Mouse (Mus musculus): ENCODE measurements at regions not wholly inside any gene's neighbourhood (a gene's known extent, or its start where the extent isn't known, plus 50 kb on each side); places are given as distances from the start of the nearest gene placed in this dataset.

DNA sequence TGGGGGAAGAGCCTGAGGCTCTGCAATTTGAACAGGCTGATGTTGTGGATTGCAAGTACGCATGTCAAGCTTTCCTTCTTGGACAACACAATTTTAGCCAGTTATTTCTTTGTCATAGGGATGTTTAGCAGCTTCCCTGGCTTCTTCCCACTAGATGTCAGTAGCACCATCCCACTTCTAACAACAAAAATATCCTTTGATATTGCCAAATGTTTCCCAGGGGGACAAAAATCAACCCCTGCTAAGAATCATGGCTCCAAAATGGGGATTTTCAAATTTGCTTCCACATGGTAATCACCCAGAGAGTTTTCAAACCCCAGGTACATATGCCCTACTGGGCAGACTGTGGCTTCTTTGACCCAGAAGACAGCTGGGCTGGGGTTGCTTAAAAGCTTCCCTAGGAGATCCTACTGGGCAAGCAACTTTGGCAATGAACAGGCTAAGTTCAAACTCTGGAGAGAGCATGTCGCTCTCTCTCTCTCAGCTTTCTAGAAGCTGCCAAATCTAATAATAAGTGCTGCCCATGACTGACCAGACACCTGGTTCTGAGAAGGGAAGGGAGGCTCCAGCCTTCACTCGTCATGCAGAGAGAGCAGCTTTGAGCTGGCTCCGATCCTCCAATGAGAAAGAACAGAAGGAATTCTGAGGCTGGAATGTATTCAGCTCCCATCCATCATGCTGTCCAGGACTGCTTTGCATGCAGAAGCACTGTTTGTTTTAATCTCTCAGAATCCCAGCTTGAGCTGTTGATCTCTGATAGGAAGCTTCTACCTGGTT, 157.2 kb upstream of the Ghitm start:
- DNase-seq, result peak; percentile 12 to 35

DNA sequence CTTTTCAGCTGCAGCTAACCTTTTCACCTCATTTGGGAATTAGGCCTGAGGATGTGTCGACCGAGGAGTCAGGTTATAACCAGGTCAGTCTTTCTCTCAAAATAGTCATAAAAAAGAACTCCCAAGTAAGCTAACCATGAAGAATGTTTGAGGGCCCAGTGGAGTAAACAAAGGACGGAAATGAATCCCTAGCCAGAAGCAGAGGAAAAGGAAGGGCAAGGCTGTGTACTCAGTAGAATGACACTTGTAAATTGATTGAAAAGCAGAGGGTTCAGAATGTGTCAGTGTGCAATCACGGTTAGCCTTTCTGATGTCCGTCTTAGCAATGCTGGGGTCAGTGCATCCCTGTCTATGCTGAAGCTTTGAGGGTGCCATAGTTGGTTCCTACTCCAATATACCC, 149.3 kb upstream of the Ghitm start:
- DNase-seq, result no peak

GRCm38 (mm10) chr14:37279356-37279755, 144.3 kb upstream of the Ghitm start:
- no peak for DNase-seq

- DNase-seq, result peak; percentile 13 to 35
Observed at GRCm38 (mm10) chr14:37276728-37277695, 141.9 kb upstream of the Ghitm start.

- no peak for DNase-seq
Observed at GRCm38 (mm10) chr14:37272063-37272462, 137.0 kb upstream of the Ghitm start.

GRCm38 (mm10) chr14:37271015-37271933, 136.2 kb upstream of the Ghitm start:
- no peak for DNase-seq

DNA sequence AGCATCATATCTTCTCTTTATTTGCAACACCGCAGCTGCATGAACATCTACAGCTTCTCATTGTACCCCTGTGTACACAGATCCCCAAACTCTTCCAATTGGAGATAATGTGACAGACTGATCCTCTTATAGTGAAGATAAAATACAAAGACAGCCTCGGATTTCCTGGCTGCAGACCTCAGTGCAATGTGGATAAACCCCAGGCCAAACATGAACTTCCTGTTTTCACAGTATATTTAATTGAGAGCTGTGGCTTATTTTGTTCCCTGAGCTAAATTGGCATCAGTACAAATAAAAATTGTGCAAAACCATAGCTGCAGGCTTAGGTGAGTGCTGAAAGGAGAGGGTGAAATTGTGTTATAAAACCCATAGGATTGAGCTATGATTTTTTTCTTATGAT, 134.8 kb upstream of the Ghitm start:
- no peak for DNase-seq

DNA sequence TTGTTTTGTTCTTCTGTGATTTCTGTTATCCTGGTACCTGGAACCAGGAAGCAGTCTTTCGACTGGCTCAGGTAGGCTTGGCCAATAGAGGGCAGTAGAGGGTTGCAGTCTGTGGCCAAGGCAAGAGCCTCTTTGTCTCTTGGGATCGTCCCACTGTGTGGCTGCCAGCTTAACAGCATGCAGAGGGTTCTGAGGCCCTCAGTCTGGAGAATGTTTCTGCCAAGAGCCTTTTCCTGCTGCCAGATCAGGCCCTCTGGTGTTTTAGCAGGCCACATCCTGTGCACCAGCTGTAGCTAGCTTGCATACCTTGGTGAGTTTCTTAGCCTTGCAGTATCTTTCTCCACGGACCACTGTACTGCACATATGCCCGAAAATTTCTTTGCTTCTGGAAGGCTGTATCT, 103.6 kb upstream of the Ghitm start:
- DNase-seq, result peak; percentile 65 to 72

GRCm38 (mm10) chr14:37237191-37237590, 102.1 kb upstream of the Ghitm start:
- no peak for DNase-seq

GRCm38 (mm10) chr14:37208256-37208655, 73.2 kb upstream of the Ghitm start:
- DNase-seq, result no peak

DNA sequence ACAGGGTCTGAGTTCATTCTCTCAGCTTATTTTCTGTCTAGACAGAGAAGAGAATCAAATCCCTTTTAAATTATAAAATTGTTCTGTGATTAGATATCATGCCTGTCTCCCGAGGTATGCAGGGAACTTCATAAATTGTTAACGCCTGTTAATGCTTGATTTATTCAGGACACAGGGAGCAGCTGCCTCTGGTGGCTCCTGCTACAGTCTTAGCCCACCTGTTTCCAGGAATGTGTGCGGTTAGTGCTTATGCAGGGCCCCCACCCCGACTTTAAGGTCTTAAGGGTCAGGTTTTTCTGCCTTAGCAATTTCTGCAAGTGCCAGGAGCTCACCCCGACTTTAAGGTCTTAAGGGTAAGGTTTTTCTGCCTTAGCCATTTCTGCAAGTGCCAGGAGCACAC, 54.7 kb upstream of the Ghitm start:
- peak in 1 of 2 experiments; percentile 1 for DNase-seq

Measured in kidney, postnatal 4 days (tissue).